Mouse (Mus musculus): Measurements from ENCODE around the gene Slc24a5. TPM values are rescaled to one million over a fixed set of nuclear protein-coding genes. Genes with fewer than 3 reads are reported as not detected.
"Not testable (repeated sequence)": the region's sequence is repeated elsewhere in the genome, so short reads cannot be mapped to it uniquely, and the experiment has no call there.

The Slc24a5 gene
- not detected for total RNA-seq (2021)

DNA sequence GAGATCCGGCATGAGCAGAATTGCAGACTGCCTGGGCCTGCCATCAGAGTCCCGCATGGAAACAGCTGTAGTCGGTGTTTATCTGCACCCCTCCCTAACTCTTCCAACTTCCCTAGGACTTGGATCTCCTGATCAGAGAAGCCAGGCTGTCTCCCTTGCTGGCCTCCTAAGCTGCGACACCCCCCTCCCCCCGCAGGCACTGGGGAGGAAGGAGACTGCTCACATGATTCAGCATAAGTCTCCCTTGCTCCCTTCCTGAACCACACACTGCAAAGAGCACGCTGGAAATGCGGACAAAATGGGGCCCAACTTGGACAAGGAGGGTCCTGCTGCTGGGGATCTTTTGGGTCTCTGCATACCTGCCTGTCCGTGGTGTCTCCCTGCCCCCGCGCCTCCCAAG, at the start of gene Slc24a5:
Gene Slc24a5 (plus strand): TSS at position 231 of the 400 bp plus-strand sequence.
- intact Hi-C loops (cut with DNase I) = no loop called here
- DNase-seq (ENCODE audit: low spot score in 2 of 2) = no peak

DNA sequence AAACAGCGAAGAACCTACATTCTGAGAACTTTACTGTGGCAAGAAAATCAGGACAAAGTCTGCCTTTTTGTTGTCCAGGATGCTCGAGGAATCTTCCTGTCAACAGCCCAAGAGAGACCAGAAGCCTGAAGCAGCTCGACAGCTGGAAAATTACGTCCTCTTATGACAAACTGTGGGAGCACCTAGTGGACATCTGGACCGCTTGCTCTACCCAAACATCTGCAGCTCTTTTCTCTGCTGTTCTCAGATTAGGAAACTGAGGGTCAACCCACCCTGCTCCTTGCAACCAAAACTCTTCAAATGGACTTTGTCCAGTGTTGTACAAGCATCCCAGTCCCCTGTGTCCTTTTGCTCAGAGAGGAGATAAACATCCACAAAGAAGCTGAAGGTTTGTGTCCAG, 43.5 kb upstream of the Slc24a5 start:
- DNase-seq (ENCODE audit: low spot score in 2 of 2) = no peak
- intact Hi-C loops (cut with DNase I) = no loop called here

DNA sequence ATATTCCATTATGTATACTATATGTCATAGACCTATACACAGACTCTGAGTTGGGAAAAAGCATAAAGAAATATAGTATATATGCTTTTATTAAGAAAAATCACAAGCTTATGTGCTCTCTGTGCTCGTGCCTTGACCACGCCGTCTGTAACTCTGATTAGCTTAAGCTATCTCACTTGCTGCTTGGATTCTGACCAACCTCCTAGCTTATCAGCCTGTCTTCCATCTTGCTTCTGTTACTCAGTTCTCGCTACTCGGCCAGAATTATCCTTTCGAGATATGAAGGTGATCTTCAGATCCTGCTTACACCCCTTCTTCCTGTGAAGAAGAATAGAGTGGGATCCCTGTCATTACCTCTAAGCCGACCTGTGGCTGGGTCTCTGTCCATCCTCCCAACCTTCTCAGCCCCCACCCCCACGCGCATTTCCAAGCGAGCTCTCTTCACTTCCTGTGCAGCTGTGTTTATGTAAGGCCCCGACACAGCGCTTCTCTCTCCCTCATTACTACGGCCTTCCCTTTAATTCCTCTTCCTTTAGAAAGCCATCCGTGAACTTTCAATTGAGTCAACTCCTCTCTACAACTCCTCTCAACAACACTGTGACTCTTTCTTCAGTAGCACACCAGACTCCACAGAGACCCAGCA, 41.4 kb upstream of the Slc24a5 start:
- intact Hi-C loops (cut with DNase I) = no loop called here
- no peak for DNase-seq (ENCODE audit: low spot score in 2 of 2)

DNA sequence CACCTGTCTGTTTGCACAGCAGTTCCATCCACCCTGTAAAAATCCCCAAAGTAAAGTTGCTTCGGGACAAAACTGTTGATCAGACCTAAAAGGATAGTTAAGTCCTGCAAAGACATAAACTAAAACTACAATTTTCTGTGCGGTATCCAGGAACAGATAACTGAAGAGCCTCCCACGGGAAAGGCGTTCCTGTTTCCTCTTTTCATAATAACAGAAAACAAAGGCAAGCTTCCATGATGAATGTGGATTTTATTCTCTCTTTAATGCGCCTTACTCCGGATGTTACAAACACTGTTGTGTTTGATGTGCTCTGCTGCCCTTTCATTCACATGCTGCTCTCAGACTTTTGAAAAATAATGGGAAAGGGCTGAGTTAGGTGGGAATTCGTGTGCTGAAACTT, 37.3 kb upstream of the Slc24a5 start:
- no peak for DNase-seq (ENCODE audit: low spot score in 2 of 2)
- intact Hi-C loops (cut with DNase I) = no loop called here

DNA sequence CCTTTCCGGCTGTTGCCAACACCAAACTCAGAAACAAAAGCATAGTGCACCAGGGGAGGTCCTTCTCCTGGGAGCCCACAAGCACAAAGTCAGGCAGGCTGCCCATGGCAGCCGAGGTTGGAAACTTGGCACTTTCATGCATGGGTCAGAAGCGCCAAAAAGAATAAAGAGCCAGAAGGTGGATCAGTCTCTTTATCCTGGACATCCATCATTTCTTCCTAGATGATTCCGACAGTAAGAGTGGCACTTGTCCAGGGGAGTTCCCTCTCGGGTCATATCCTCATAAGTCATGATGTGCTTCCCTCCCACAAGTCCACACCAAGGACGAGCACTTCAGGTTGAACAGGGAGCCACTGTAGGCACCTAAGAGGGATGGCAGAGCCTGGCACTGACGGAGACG, 36.8 kb upstream of the Slc24a5 start:
- intact Hi-C loops (cut with DNase I) = no loop called here
- DNase-seq (ENCODE audit: low spot score in 2 of 2) = no peak

DNA sequence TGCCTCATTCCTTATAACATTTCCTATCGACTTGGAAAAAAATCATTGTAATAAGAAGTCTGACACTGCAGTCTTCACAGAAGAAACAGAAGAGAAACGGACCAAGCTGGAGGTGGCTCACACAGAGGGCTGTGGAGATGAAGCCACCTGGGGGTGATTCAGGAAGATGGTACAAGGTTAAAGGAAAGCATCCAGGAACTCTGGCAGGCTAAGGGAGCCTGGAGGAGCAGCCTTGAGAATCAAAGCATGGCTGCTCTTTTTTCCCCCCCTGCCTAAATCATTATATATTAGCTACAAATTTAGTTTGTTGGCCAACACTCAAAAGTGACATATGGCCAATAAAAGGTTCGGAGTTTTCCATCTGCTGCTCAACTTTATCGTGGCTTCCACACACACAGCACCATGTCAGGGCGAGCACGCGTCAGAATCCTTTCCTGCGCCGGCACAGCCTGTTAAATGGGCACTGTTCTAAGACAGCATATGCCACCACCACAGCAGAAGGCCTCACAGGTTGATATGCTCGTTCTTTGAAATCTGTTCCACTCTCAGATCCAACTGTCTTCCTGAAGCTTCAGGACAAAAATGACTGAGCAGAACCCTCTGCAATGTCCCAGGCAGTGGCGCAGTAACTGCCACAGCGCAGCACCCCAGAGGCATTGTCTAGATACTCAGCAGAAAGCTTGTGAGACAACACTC, 36.2 kb upstream of the Slc24a5 start:
- DNase-seq (ENCODE audit: low spot score in 2 of 2) = peak; percentile 19 to 25
- intact Hi-C loops (cut with DNase I) = no loop called here

DNA sequence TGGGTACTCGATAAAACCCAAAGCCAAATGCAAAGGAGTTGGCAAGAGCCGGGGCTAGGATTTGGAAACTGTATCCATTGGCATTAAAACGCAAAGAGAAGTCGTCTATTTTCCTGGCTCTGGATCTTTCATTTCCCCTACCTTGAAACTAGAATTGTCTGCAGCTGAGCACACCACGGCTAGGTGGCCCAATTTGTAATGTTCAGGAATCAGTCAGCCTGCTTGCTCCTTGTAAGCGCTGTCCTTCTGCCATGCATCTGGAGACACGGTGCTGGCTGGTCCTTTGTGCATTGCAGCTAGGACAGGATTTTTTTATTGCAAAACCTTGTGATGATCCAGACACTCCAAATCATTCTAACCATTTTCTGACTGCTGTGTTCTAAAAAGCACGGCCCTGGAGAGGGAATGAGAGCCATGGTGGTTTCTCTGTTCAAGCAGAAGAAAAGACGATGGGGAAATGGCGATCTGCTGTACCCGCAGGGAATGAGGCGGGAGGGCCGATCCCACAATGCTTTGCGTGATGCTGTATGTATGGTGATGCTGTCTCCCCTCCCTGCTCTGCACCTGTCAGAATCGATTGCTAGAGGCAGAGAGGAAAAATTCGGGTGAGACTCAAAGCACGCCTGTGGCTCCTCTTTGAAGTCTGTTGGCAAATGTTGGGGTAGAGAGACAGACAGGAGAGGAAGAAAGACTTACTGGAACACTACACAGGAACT, 35.5 kb upstream of the Slc24a5 start:
- intact Hi-C loops (cut with DNase I) = no loop called here
- peak; percentile 17 to 38 for DNase-seq (ENCODE audit: low spot score in 2 of 2)

DNA sequence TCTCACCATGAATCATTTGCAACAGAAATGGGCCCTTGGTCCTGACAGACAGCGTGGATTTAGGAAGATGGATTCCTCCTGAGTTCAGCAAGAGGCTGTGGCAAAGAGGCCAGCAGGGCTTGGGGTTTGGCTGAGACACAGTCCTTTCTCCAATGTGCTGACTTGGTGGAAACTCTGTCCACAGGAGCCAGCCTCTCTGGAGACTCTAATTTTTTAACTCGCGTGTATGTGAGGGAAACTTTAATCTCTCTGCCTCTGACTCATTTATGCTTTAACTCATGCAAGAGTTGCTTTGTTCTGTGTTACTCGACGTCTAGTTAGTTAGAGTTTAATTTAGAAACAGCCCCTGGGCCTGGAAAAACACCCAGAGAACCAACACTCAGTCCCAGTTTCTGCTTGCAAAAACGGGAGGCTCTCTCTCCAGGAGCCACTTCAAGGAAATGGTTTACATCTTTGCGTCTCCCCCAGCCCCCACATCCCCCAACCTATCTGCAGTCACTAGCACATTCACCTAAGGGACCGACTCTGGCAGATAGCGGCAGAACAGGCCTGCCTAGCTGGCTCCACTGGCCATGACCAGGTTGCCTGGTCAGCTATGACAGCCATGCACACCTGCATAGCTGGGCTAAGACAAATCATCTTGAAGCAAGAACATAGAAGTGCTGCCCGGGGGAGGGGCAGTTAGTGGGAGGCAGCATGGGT, 34.7 kb upstream of the Slc24a5 start:
- intact Hi-C loops (cut with DNase I) = no loop called here
- DNase-seq (ENCODE audit: low spot score in 2 of 2) = no peak

DNA sequence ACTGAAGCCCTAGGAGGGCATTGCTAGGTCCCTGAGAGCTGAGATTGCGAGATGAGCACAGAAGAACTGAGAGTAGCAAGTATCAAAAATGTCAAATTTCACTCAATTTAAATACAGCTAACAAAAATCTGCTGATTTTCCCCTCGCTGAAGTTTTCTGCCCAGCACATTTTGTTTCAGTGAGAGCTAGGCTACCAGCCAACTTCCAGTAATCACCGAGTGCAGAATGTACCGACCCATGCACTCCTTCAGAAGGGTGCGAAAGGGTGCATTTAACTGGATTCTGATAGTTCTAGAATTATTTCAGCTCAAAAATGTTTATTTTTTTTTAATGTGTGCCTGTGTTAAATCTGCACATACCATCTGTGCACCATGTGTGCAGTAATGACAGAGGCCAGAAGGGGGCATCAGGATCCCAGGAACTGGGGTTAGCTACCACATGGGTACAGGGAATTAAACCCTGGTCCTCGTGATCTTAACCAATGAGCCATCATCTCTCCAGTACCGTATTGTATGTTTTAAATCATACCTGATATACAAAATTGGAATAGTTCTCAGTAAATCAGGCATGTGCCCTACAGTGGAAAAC, 12.5 kb upstream of the Slc24a5 start:
- intact Hi-C loops (cut with DNase I) = no loop called here
- DNase-seq (ENCODE audit: low spot score in 2 of 2) = no peak

DNA sequence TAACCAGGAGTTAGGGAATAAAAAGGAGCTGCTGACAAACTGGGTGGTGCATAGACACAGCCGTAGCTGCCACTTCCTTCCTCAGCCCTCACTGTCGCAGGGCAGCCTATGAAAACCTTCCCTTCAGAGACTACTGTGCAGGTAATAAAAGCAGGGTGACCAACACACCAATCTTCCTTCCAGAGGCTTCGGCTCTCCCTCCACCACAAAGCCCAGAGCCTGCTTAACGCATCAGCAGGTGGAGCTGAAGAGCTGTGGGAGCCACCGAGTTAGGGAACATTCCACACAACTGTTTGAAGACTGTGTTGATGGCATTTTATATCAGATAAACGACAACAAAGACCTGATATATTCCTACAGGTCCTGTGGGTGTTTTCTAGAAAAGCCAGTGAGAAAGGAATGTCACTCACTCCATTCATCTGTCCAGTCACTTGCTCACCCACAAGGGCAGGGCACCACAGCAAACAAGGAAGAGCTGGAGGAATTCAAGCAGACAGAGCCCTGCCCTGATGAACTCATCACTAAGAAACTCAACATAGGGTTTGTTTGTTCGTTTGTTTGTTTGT, 10.6 kb upstream of the Slc24a5 start:
- peak; percentile 16 to 20 for DNase-seq (ENCODE audit: low spot score in 2 of 2)
- intact Hi-C loops (cut with DNase I) = loop anchor here (1.0 kb wide), 1 partner anchor 132 kb away; no protein-coding TSS in a partner anchor

DNA sequence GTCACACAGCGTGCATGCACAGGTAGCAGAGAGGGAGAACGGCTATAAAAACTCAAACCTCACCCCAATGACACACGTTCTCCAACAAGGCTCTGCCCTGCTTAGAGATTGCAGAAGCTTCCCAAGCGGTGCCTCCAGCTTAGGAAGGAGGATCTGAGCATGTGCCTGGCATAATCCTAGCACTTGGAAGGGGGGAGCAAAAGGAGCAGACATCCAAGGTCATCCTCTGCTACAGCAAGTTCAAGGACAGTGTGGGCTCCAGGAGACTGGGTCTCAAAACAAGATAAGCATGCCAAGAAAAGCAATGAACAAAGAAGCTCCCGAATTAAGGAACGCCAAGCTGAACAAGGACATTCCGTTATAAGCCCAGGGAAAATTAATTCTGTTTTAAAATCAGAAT, 6.5 kb upstream of the Slc24a5 start:
- DNase-seq (ENCODE audit: low spot score in 2 of 2) = no peak
- intact Hi-C loops (cut with DNase I) = no loop called here

DNA sequence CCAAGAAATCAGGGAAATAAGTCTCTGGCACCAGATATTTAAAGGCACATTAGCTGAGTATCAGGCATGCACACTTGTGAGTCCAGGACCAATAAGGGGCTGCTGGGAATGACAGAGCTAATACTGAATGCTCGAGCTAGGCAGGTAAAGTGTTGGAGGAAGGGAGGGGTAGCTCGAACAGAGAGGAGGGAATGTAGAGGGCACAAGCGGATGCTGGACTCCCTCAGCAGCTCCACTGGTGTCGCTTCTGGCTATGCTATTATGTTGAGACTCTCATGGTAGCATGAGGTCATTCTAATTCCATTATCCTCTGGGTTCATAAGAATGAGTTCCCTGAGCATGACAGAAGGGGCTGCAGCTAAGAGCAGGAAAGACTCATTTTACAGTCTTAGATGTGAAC, 5.0 kb upstream of the Slc24a5 start:
- DNase-seq (ENCODE audit: low spot score in 2 of 2) = no peak
- intact Hi-C loops (cut with DNase I) = no loop called here

DNA sequence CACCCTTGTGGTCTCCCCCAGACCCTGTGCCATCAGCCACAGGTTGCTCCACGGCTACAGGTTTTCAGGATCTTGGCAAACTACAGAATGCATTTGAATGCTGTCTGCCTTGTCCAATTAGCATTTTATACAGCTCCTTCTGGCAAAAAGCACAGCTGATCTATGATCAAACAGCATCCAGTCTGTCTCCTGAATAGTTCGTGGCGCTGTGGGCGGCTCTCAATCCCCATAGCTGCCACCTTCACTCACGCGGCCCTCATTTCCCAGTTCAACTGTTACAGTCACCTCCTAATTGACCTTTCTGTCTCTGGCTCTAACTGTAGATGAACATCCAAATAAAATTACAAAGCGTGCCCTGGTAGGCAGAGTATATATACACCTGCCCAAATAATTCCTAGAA, 551 bp upstream of the Slc24a5 start:
- no peak for DNase-seq (ENCODE audit: low spot score in 2 of 2)
- intact Hi-C loops (cut with DNase I) = no loop called here

DNA sequence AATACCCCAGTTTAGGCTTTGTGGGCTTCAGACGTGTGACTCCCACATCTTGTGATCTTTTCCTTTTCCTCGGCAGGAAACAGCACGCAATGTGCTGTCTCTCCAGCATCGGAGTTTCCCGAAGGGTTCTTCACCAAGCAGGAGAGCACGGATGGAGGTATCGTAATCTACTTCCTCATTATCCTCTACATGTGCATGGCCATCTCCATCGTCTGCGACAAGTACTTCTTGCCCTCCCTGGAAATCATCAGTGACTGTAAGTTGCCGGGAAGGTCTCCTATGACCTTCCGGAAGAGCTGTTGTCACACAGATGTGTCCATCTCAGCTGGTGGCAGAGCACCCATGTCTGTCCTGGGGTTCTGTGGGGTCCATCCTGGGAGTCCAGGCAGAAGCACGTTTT, 772 bp downstream of the Slc24a5 start:
- intact Hi-C loops (cut with DNase I) = no loop called here
- no peak for DNase-seq (ENCODE audit: low spot score in 2 of 2)

DNA sequence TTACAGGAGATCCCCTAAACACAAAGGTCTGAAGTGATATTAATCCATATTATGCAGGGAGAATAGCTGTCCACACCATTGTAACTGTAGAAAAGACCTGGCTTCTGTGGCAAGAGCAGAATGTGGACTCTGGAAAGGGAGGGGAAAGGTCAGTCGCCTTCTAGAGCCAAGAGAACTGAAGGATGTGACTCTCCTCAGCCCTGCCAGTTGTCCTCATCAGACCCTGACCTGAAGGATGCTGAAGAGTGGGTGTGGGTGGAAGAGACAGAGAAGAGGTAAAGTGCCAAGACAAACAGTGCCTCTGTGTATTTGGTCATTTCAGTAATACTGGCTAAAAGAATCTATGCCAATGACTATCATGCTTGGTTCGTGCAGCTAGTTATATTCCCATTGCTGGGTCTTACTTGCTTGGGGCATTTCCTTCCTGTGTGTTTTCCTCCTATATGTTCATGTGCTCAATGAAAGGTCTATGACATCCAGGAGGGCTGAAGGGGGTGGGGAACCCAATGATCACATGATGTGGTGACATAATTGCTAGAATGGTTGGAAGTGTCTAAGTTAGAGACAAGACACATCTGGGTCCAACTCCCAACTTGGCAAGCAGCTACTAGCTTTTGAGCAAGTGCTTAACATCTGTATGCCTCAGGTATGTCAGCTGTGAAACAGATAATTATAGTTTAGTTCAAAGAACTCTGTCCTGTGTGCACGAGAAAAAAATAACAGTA, 5.3 kb downstream of the Slc24a5 start:
- DNase-seq (ENCODE audit: low spot score in 2 of 2) = no peak
- intact Hi-C loops (cut with DNase I) = no loop called here

DNA sequence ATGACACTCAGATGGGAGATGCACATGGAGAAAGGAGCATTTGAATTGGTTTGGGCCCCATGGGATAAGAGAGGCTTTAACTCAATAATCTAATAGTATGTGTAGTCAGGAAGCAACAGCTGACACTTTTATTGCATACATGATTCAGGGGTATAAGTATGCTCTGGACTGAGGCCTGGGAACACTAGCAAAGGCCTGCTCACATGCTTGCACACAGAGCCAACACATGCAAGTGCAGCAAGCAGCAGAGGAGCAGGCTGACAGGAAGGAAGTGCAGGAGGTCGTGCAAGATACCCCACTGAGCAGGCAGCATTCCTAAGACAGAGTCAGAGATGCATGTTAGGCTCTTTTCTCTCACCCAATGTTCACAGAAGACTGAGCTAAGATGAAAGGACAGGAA, 16.0 kb downstream of the Slc24a5 start:
- intact Hi-C loops (cut with DNase I) = no loop called here
- DNase-seq (ENCODE audit: low spot score in 2 of 2) = no peak

DNA sequence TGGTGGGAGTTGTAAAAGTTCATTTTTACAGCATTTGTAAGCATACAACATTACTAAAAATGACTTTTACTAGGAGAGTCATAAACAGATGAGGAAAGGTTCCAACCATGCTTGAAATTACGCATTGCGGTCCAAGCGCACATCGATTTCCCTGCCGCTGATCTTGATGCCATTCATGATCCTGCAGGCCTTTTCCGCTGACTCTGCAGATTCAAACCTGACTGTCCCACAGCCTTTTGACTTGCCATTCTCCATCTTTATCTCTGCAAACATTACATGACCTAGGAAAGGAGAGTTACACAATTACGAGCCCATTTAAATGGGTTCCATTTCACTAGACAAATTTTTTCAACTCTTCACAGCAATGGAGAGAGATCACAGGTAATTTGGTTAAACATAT, 20.8 kb downstream of the Slc24a5 start:
- DNase-seq (ENCODE audit: low spot score in 2 of 2) = no peak
- intact Hi-C loops (cut with DNase I) = no loop called here

DNA sequence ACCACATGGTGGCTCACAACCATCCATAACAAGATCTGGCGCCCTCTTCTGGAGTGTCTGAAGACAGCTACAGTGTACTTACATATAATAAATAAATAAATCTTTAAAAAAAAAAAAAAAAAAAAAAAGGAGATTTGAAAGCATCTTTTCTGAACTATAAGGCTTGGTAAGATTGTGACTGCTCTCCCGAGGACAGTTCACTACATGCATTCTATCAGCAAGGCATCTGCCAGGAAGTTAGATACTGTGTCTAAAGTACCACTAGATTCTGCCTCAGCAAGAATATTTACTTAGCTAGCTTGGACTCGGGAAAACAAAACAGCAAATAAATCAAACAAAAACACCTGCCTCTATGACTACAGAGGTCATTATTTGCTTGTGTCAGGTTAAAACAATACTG, 24.2 kb downstream of the Slc24a5 start:
- intact Hi-C loops (cut with DNase I); DNase-seq (ENCODE audit: low spot score in 2 of 2): not testable (repeated sequence)

DNA sequence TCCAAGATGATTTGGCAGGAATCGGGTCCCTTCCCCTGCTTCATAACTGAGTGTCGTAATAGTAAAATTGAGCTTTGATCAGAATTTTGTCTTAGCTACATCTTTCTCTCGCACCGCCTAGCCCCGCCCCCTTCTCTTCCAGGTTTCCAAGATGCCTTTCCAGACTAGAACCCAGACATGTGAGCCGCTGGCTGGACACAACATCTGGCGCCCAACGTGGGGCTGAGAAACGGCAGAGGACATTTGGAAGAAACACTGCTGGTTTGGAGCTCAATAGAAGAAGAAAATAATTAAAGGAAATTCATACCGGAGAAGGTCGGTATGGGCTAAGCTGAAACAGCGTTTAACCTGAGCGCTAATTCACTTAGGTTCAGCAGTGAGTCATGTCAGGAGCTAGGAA, 36.6 kb downstream of the Slc24a5 start:
- intact Hi-C loops (cut with DNase I); DNase-seq (ENCODE audit: low spot score in 2 of 2): not testable (repeated sequence)
